In the genomic region with DNA sequence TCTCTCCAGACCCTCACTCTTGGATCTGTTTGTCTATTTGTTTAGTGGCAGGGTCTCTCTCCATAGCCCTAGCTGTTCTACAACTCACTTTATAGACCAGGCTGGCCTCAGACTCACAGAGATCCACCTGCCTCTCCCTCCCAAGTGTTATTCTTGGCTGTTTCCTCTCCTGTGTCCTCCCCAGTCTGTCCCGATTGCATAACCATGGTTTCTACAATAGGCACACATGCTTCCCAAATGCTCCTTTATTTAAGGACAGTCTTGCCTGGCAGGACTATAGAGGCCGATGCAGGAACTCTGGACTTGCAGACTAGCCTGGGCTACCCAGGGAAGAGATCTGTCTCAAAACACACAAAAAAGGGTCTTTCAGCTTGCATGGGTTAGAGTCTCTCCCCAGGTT, we compare ENCODE assay signal across 29 mouse cellular contexts. TPM values are rescaled to one million over a fixed set of nuclear protein-coding genes. Genes with fewer than 3 reads are reported as not detected.
DNase-seq lines count a peak whose midpoint lies in the region; ATAC-seq and TF ChIP-seq lines count a peak whose summit lies in the region.
"Had no signal": no experiment of that assay in that cellular context is flagged by ENCODE, and none has a peak within 500 bp of the region (broad histone marks: within the 10 kb centered on the region; RNA-seq: fewer than 3 reads in every experiment).

No protein-coding gene starts in this region.

- 93% methylated on average over 2 of the region's 2 CpGs for WGBS in midbrain, embryonic 14.5 days

- no peak overlapping the region for H3K4me2 ChIP-seq in midbrain, embryonic 14.5 days (ENCODE audit: low read length)
- H3K4me2 ChIP-seq: embryonic facial prominence, embryonic 13.5 days; forebrain, embryonic 13.5 days; heart, embryonic 13.5 days; hindbrain, embryonic 14.5 days had no signal

- no peaks in the 10 kb centered on the region for H3K4me1 ChIP-seq in midbrain, embryonic 14.5 days (ENCODE audit: control insufficient read depth, insufficient read depth, low read length)
- H3K4me1 ChIP-seq: embryonic facial prominence, embryonic 10.5 days; embryonic facial prominence, embryonic 13.5 days; forebrain, embryonic 10.5 days; forebrain, embryonic 13.5 days; heart, embryonic 10.5 days; heart, embryonic 13.5 days had no signal

- H3K27me3 ChIP-seq in midbrain, embryonic 14.5 days (ENCODE audit: control insufficient read depth, insufficient read depth, low read length) = no peaks in the 10 kb centered on the region
- H3K27me3 ChIP-seq: embryonic facial prominence, embryonic 13.5 days; forebrain, embryonic 13.5 days; heart, embryonic 13.5 days had no signal

- peak overlapping the region; percentile 24; the same call in 1 of the 2 replicates for H3K27ac ChIP-seq in layer of hippocampus, adult 2 months
- no peak overlapping the region for H3K27ac ChIP-seq in midbrain, embryonic 14.5 days (replicated peaks; ENCODE audit: low read depth, low read length)
- H3K27ac ChIP-seq: embryonic facial prominence, embryonic 10.5 days; embryonic facial prominence, embryonic 13.5 days; forebrain, embryonic 10.5 days; forebrain, embryonic 13.5 days; heart, adult 2 months; heart, embryonic 10.5 days; heart, embryonic 13.5 days; hindbrain, embryonic 14.5 days; hindbrain, postnatal 0 days had no signal

- H3K36me3 ChIP-seq in midbrain, embryonic 14.5 days (ENCODE audit: control insufficient read depth, insufficient read depth, low read length) = peaks cover 94% of the 10 kb centered on the region

- TF ChIP-seq CTCF in layer of hippocampus, adult 2 months (conservative IDR thresholded peaks at IDR 0.05) = no peak

- H3K4me3 ChIP-seq in layer of hippocampus, adult 2 months = no peak overlapping the region
- no peak overlapping the region for H3K4me3 ChIP-seq in midbrain, embryonic 14.5 days (replicated peaks; ENCODE audit: low read depth, low read length)
- H3K4me3 ChIP-seq: embryonic facial prominence, embryonic 10.5 days; embryonic facial prominence, embryonic 13.5 days; erythroblast, embryonic 14.5 days; forebrain, embryonic 10.5 days; forebrain, embryonic 13.5 days; heart, adult 2 months; heart, embryonic 10.5 days; heart, embryonic 13.5 days had no signal

- H3K9ac ChIP-seq in midbrain, embryonic 14.5 days (replicated peaks; ENCODE audit: low read length) = no peak overlapping the region
- H3K9ac ChIP-seq: embryonic facial prominence, embryonic 13.5 days; forebrain, embryonic 13.5 days; heart, embryonic 13.5 days; hindbrain, embryonic 14.5 days had no signal

- no peak for ATAC-seq in midbrain, embryonic 14.5 days (ENCODE audit: low FRiP score, low TSS enrichment)
- ATAC-seq: CD4-positive, CD25-positive, alpha-beta regulatory T cell, adult 4 months; forebrain, embryonic 13.5 days; forebrain, embryonic 16.5 days; hindbrain, postnatal 0 days; inflammation-experienced regulatory T-cells, adult 6 months; intestine, embryonic 16.5 days had no signal

- DNase-seq in cerebellum, adult 9-10 months = peak; percentile 77
- DNase-seq in cerebellum, postnatal 10 days = no peak
- no peak for DNase-seq in layer of hippocampus, adult 2 months (ENCODE audit: low spot score in 2 of 2)
- no peak for DNase-seq in layer of hippocampus, postnatal 10 days (ENCODE audit: low spot score in 2 of 2)
- DNase-seq in adipocyte (ENCODE audit: low spot score) = peak; percentile 35
- peak; percentile 77 for DNase-seq in brain, adult 2 months (ENCODE audit: low read depth, low spot score)
- DNase-seq in midbrain, embryonic 14.5 days = no peak
- no peak for DNase-seq in retina, postnatal 1 day
- DNase-seq: adrenal gland, adult 8-10 months; adrenal gland, postnatal 25 days; cerebellum, adult 11 months; embryo, embryonic 11 days; gastrocnemius, postnatal 25 days; heart, adult 2 months; heart, postnatal 14 days; heart, postnatal 4 days had no signal

- H3K9me3 ChIP-seq in midbrain, embryonic 14.5 days (ENCODE audit: control insufficient read depth, low read length) = no peaks in the 10 kb centered on the region
- H3K9me3 ChIP-seq: embryonic facial prominence, embryonic 10.5 days; embryonic facial prominence, embryonic 13.5 days; forebrain, embryonic 10.5 days; forebrain, embryonic 13.5 days; heart, embryonic 10.5 days; heart, embryonic 13.5 days had no signal

RNA-seq across cellular contexts. Expression of a gene that starts 14.3 kb away (rescaled TPM):
- 10 to 100 TPM; 22.5 to 24.2 TPM for total RNA-seq in layer of hippocampus, adult 2 months (2021)
- total RNA-seq in layer of hippocampus, postnatal 10 days (2021) = 10 to 100 TPM; 15.5 to 17.2 TPM
- 11.5 and 14.4 TPM in 2 replicates for polyA plus RNA-seq in midbrain, embryonic 14.5 days (2014; fragmentation: Nextera tagmentation; extraction: Ambion mirVana)

Comparison
In these comparisons a context has a peak if more than half of its experiments do, and no peak if none do; other contexts are left out.
1. DNase-seq: peak in cerebellum, adult 9-10 months (single experiment), adipocyte (single experiment) and brain, adult 2 months (single experiment); none in cerebellum, postnatal 10 days (0 of 2), layer of hippocampus, adult 2 months (0 of 2), layer of hippocampus, postnatal 10 days (0 of 2), midbrain, embryonic 14.5 days (single experiment) and retina, postnatal 1 day (single experiment).